ENCODE assay signal across 14 mouse cellular contexts in the genomic region with DNA sequence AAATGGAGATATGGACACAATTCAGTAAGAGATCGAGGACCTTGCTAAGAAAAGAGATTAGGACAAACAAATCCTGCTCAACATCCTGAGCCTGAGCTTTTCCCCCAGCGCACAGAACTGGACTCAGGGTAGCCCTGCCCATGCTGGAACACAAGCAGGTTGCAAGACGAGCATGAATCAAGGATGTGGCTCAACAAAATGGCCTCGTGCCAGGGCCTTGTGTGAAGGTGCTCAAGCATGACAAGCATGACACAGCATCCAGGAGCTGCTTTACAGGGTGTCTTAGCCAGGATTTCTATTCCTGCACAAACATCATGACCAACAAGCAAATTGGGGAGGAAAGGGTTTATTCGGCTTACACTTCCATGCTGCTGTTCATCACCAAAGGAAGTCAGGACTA.
DNase-seq lines count a peak whose midpoint lies in the region; ATAC-seq lines count a peak whose summit lies in the region.
"Had no signal": no experiment of that assay in that cellular context is flagged by ENCODE, and none has a peak within 500 bp of the region (broad histone marks: within the 10 kb centered on the region; RNA-seq: fewer than 3 reads in every experiment).

No protein-coding gene starts in this region.

- no peak for DNase-seq in frontal cortex, postnatal 25 days (ENCODE audit: low spot score in 2 of 2)
- DNase-seq in ovary, postnatal 14 days (ENCODE audit: low spot score): peak; percentile 28
- DNase-seq in ovary, postnatal 10 days (ENCODE audit: low spot score): no peak
- peak; percentile 80 for DNase-seq in adrenal gland, postnatal 10 days
- peak; percentile 65 to 68 for DNase-seq in kidney, postnatal 25 days
- no peak for DNase-seq in embryo, embryonic 9.5 days (ENCODE audit: extremely low spot score)
- DNase-seq: cerebellum, adult 18-20 months; heart, postnatal 4 days; lung, adult 2 months; lung, postnatal 4 days; thymus, adult 18-20 months had no signal

- ATAC-seq in frontal cortex, adult (ENCODE audit: low TSS enrichment): peak; percentile 20; the same call in 1 of the 2 replicates
- ATAC-seq in inflammation-experienced regulatory T-cells, adult 6 months: no peak
- ATAC-seq: activated CD4-positive, CD25-positive, alpha-beta regulatory T cell, adult 4 months had no signal

Comparison
In these comparisons a context has a peak if more than half of its experiments do, and no peak if none do; other contexts are left out.
1. DNase-seq: peak in ovary, postnatal 14 days (single experiment), adrenal gland, postnatal 10 days (single experiment) and kidney, postnatal 25 days (2 of 2); none in frontal cortex, postnatal 25 days (0 of 2), ovary, postnatal 10 days (single experiment) and embryo, embryonic 9.5 days (single experiment).